Mouse (Mus musculus) CD4-positive helper T cell, adult 2 months (primary cell): Measurements from ENCODE around the gene Lrrc1.

ENCODE experiments used
- DNase-seq: peaks from one replicate; pipeline ENCODE4 v3.0.0-alpha.2; 2012; ENCODE audit warnings: low read depth, missing footprints, low spot score

Lrrc1 gene

DNA sequence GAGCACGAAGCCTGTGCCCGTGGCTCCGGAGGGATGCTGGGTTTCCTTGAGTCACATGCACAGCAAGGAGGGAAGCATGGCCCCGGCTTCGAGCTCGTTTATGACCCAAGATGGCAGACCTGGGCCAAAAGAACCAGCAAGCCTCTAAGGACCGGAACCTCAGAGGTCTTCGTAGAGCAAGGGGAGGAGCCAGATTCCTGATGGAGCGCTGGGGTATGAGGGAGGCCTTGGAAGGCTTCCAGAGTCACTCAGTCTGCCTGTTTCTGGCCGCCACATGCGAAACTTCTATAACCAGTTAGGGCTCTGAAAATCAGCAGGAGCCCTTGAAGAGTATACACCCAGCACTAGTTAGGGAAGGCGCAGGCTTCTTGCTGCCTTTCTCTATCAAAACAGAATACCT lies 159.1 kb downstream of the Lrrc1 start:
- DNase-seq, result no peak

DNA sequence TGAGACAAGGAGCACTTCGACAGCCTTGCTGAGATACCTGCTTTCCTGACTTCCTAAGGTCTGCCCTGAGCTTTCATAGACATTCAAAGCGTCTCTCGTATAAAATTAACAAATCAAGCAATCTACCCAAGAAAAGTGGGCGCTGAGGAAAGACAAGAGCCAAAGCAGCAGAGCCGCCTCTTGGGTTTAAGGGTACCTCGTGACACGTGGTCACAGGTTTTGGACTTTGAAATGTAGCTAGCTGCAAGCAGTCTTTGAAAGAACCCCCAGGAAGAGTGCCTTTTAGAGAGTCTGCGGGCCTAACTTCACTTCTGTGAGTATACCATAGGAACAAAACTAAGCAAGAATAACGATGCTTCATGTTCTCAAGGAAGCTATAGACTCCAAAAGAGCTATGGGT lies 160.0 kb downstream of the Lrrc1 start:
- no peak for DNase-seq

- no peak for DNase-seq
Observed at GRCm38 (mm10) chr9:77383951-77384350, 160.7 kb downstream of the Lrrc1 start.

DNA sequence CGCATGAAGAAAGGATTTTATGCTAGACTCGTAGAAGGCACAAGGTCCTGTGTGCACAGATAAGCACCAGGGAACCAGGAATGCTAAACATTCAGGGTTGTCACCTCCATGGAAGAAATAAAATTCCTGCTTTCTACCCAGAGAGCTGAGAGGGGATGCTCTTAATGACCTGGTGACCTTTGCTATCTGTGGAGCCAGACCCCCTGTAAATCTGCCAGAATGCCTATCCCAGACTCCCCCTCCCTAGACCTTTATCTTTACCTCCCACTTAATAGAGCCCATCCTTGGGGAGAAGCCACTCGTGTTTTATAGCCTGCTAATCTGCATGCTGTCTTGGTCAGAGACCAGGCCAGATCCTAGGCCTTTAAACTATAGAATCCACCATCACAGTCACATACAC lies 162.2 kb downstream of the Lrrc1 start:
- DNase-seq, result no peak

GRCm38 (mm10) chr9:77381565-77381964 lies 163.1 kb downstream of the Lrrc1 start:
- no peak for DNase-seq
